24 mouse cellular contexts compared by ENCODE assay signal in genomic region chr10:68035707-68036367, GRCm38 (mm10). TPM values are rescaled to one million over a fixed set of nuclear protein-coding genes. Genes with fewer than 3 reads are reported as not detected.
DNase-seq lines count a peak whose midpoint lies in the region; ATAC-seq and TF ChIP-seq lines count a peak whose summit lies in the region.
"Had no signal": no experiment of that assay in that cellular context is flagged by ENCODE, and none has a peak within 500 bp of the region (broad histone marks: within the 10 kb centered on the region; RNA-seq: fewer than 3 reads in every experiment).

No protein-coding gene starts in this region.

- peak; percentile 22 for DNase-seq in embryonic facial prominence, embryonic 14.5 days (ENCODE audit: low spot score)
- no peak for DNase-seq in embryonic facial prominence, embryonic 10.5 days (ENCODE audit: low spot score)
- no peak for DNase-seq in limb, embryonic 14.5 days (ENCODE audit: low spot score)
- DNase-seq in limb, embryonic 10.5 days (ENCODE audit: low spot score): no peak
- DNase-seq in T-cell, adult 2 months (ENCODE audit: low spot score): peak; percentile 26
- DNase-seq in layer of hippocampus, adult 2 months (ENCODE audit: low spot score in 2 of 2): no peak
- DNase-seq: adrenal gland, postnatal 14 days; B cell, adult 2 months; cerebellum, adult 9-10 months; cerebellum, postnatal 25 days; forebrain, postnatal 0 days; gastrocnemius, postnatal 14 days; heart, adult 2 months; heart, postnatal 14 days; kidney, adult 11 months had no signal

- H3K27me3 ChIP-seq in embryonic facial prominence, embryonic 14.5 days (replicated peaks; ENCODE audit: control insufficient read depth, insufficient read depth, low read length): no peaks in the 10 kb centered on the region
- no peaks in the 10 kb centered on the region for H3K27me3 ChIP-seq in embryonic facial prominence, embryonic 10.5 days (replicated peaks; ENCODE audit: low read depth, poor library complexity, severe bottlenecking)
- no peaks in the 10 kb centered on the region for H3K27me3 ChIP-seq in limb, embryonic 14.5 days (ENCODE audit: control insufficient read depth, insufficient read depth, low read length)
- no peaks in the 10 kb centered on the region for H3K27me3 ChIP-seq in limb, embryonic 10.5 days (ENCODE audit: low read depth, poor library complexity, severe bottlenecking)
- H3K27me3 ChIP-seq in midbrain, embryonic 16.5 days (ENCODE audit: control insufficient read depth, insufficient read depth, low read depth, low read length): no peaks in the 10 kb centered on the region
- H3K27me3 ChIP-seq: embryonic facial prominence, embryonic 13.5 days; forebrain, embryonic 13.5 days; heart, embryonic 15.5 days had no signal

- peaks cover 9% of the 10 kb centered on the region; the same call in 1 of the 2 replicates for H3K36me3 ChIP-seq in embryonic facial prominence, embryonic 14.5 days (ENCODE audit: control insufficient read depth, insufficient read depth, low read length)
- peaks cover 40% of the 10 kb centered on the region for H3K36me3 ChIP-seq in embryonic facial prominence, embryonic 10.5 days (replicated peaks)
- peaks cover 5% of the 10 kb centered on the region; the same call in 1 of the 2 replicates for H3K36me3 ChIP-seq in limb, embryonic 14.5 days (ENCODE audit: control insufficient read depth, insufficient read depth, low read length)
- H3K36me3 ChIP-seq in limb, embryonic 10.5 days: peaks cover 30% of the 10 kb centered on the region
- no peaks in the 10 kb centered on the region for H3K36me3 ChIP-seq in midbrain, embryonic 16.5 days (ENCODE audit: control insufficient read depth, insufficient read depth, low read length)
- H3K36me3 ChIP-seq: G1E; heart, embryonic 15.5 days had no signal

- no peak overlapping the region for H3K4me2 ChIP-seq in embryonic facial prominence, embryonic 14.5 days (ENCODE audit: low read depth, low read length)
- H3K4me2 ChIP-seq in limb, embryonic 14.5 days (replicated peaks; ENCODE audit: low read depth, low read length, severe bottlenecking): no peak overlapping the region
- H3K4me2 ChIP-seq in midbrain, embryonic 16.5 days (ENCODE audit: low read length): no peak overlapping the region
- H3K4me2 ChIP-seq: embryonic facial prominence, embryonic 13.5 days; forebrain, embryonic 13.5 days; heart, embryonic 11.5 days; heart, embryonic 15.5 days; hindbrain, embryonic 14.5 days had no signal

- 83% methylated on average over 20 of the region's 20 CpGs for WGBS in embryonic facial prominence, embryonic 14.5 days
- 95% methylated on average over 20 of the region's 20 CpGs for WGBS in embryonic facial prominence, embryonic 10.5 days
- 88% methylated on average over 20 of the region's 20 CpGs for WGBS in limb, embryonic 14.5 days
- 94% methylated on average over 20 of the region's 20 CpGs for WGBS in limb, embryonic 10.5 days
- 93% methylated on average over 20 of the region's 20 CpGs for WGBS in midbrain, embryonic 16.5 days

- no peak for TF ChIP-seq CTCF in layer of hippocampus, adult 2 months (conservative IDR thresholded peaks at IDR 0.05)

- H3K27ac ChIP-seq in embryonic facial prominence, embryonic 14.5 days (replicated peaks; ENCODE audit: low read depth, low read length): no peak overlapping the region
- no peak overlapping the region for H3K27ac ChIP-seq in embryonic facial prominence, embryonic 10.5 days (replicated peaks)
- 0 out of 2 replicates have a peak overlapping the region, but pooled peaks have one; percentile 19 for H3K27ac ChIP-seq in limb, embryonic 14.5 days (replicated peaks; ENCODE audit: low read depth, low read length)
- no peak overlapping the region for H3K27ac ChIP-seq in limb, embryonic 10.5 days
- H3K27ac ChIP-seq in layer of hippocampus, adult 2 months: no peak overlapping the region
- no peak overlapping the region for H3K27ac ChIP-seq in midbrain, embryonic 16.5 days (ENCODE audit: low read length)
- H3K27ac ChIP-seq: embryonic facial prominence, embryonic 13.5 days; forebrain, embryonic 13.5 days; heart, adult 2 months; heart, embryonic 15.5 days; hindbrain, embryonic 10.5 days; hindbrain, embryonic 14.5 days had no signal

- no peaks in the 10 kb centered on the region for H3K4me1 ChIP-seq in embryonic facial prominence, embryonic 14.5 days (ENCODE audit: control insufficient read depth, insufficient read depth, low read length)
- H3K4me1 ChIP-seq in embryonic facial prominence, embryonic 10.5 days: no peaks in the 10 kb centered on the region
- H3K4me1 ChIP-seq in limb, embryonic 14.5 days (ENCODE audit: control insufficient read depth, insufficient read depth, low read length): no peaks in the 10 kb centered on the region
- 0 out of 2 replicates have a peak, but pooled peaks cover 4% of the 10 kb centered on the region for H3K4me1 ChIP-seq in limb, embryonic 10.5 days
- H3K4me1 ChIP-seq in midbrain, embryonic 16.5 days (ENCODE audit: control insufficient read depth, insufficient read depth, low read length): peaks cover 11% of the 10 kb centered on the region
- H3K4me1 ChIP-seq: heart, embryonic 15.5 days had no signal

- ATAC-seq in embryonic facial prominence, embryonic 14.5 days (ENCODE audit: low read depth): peak; percentile 61; the same call in 1 of the 2 replicates
- ATAC-seq in limb, embryonic 14.5 days (ENCODE audit: low FRiP score, low read depth): no peak
- peak; percentile 55 for ATAC-seq in inflammation-experienced regulatory T-cells, adult 6 months
- ATAC-seq in midbrain, embryonic 16.5 days: no peak
- ATAC-seq: forebrain, embryonic 13.5 days; forebrain, postnatal 0 days had no signal

- no peak overlapping the region for H3K4me3 ChIP-seq in embryonic facial prominence, embryonic 14.5 days (ENCODE audit: low read depth, low read length)
- no peak overlapping the region for H3K4me3 ChIP-seq in embryonic facial prominence, embryonic 10.5 days
- H3K4me3 ChIP-seq in limb, embryonic 14.5 days (replicated peaks; ENCODE audit: low read length): no peak overlapping the region
- H3K4me3 ChIP-seq in limb, embryonic 10.5 days: no peak overlapping the region
- no peak overlapping the region for H3K4me3 ChIP-seq in layer of hippocampus, adult 2 months
- no peak overlapping the region for H3K4me3 ChIP-seq in midbrain, embryonic 16.5 days (ENCODE audit: low read depth, low read length)
- H3K4me3 ChIP-seq: embryonic facial prominence, embryonic 13.5 days; forebrain, embryonic 13.5 days; heart, adult 2 months; heart, embryonic 15.5 days; hindbrain, embryonic 10.5 days had no signal

- H3K9me3 ChIP-seq in embryonic facial prominence, embryonic 14.5 days (ENCODE audit: control insufficient read depth, low read length): 0 out of 2 replicates have a peak, but pooled peaks cover 3% of the 10 kb centered on the region
- H3K9me3 ChIP-seq in embryonic facial prominence, embryonic 10.5 days: no peaks in the 10 kb centered on the region
- no peaks in the 10 kb centered on the region for H3K9me3 ChIP-seq in limb, embryonic 14.5 days (ENCODE audit: control insufficient read depth, low read length)
- H3K9me3 ChIP-seq in limb, embryonic 10.5 days (replicated peaks): no peaks in the 10 kb centered on the region
- no peaks in the 10 kb centered on the region for H3K9me3 ChIP-seq in midbrain, embryonic 16.5 days (replicated peaks; ENCODE audit: control insufficient read depth, low read length, poor library complexity, severe bottlenecking)
- H3K9me3 ChIP-seq: embryonic facial prominence, embryonic 13.5 days; forebrain, embryonic 13.5 days; heart, embryonic 15.5 days had no signal

- TF ChIP-seq POLR2A in limb, embryonic 14.5 days (IDR thresholded peaks at IDR 0.05; ENCODE audit: borderline replicate concordance, extremely low read depth, insufficient read depth, insufficient read length): no peak

- H3K9ac ChIP-seq in embryonic facial prominence, embryonic 14.5 days (ENCODE audit: low read depth, low read length): no peak overlapping the region
- no peak overlapping the region for H3K9ac ChIP-seq in limb, embryonic 14.5 days (ENCODE audit: low read depth, low read length, severe bottlenecking)
- no peak overlapping the region for H3K9ac ChIP-seq in midbrain, embryonic 16.5 days (ENCODE audit: low read depth, low read length)
- H3K9ac ChIP-seq: embryonic facial prominence, embryonic 13.5 days; forebrain, embryonic 13.5 days; forebrain, postnatal 0 days; heart, embryonic 15.5 days; hindbrain, embryonic 14.5 days had no signal

RNA-seq across cellular contexts. Expression of gene Rtkn2, which starts 56.5 kb away (rescaled TPM):
- polyA plus RNA-seq in embryonic facial prominence, embryonic 14.5 days (2014; fragmentation: Nextera tagmentation; extraction: Ambion mirVana): 5.4 and 6.5 TPM in 2 replicates
- polyA plus RNA-seq in embryonic facial prominence, embryonic 10.5 days (2016; fragmentation: Nextera tagmentation; extraction: Ambion mirVana): 11.7 and 12.8 TPM in 2 replicates
- 2.7 and 2.9 TPM in 2 replicates for polyA plus RNA-seq in limb, embryonic 14.5 days (2012; rRNA removed)
- 5.7 and 7.8 TPM in 2 replicates for polyA plus RNA-seq in limb, embryonic 14.5 days (2014; fragmentation: Nextera tagmentation; extraction: Ambion mirVana)
- 9.3 and 11.8 TPM in 2 replicates for polyA plus RNA-seq in limb, embryonic 10.5 days (2016; fragmentation: Nextera tagmentation; extraction: Ambion mirVana)
- under 1 TPM; 0.21 to 0.87 (median 0.41) TPM for polyA plus RNA-seq in inflammation-experienced regulatory T-cells, adult 6 months (2017; shearing (Covaris generic))
- 1 to 10 TPM; 4.7 to 5.0 TPM for total RNA-seq in layer of hippocampus, adult 2 months (2021)
- 3.0 and 3.3 TPM in 2 replicates for polyA plus RNA-seq in midbrain, embryonic 16.5 days (2015; fragmentation: Nextera tagmentation; extraction: Ambion mirVana)
- polyA plus RNA-seq: G1E had no signal

Comparison
In these comparisons a context has a peak if more than half of its experiments do, and no peak if none do; other contexts are left out.
1. DNase-seq: peak in embryonic facial prominence, embryonic 14.5 days (single experiment) and T-cell, adult 2 months (single experiment); none in embryonic facial prominence, embryonic 10.5 days (single experiment), limb, embryonic 14.5 days (single experiment), limb, embryonic 10.5 days (single experiment) and layer of hippocampus, adult 2 months (0 of 2).
2. ATAC-seq: peak in embryonic facial prominence, embryonic 14.5 days (single experiment) and inflammation-experienced regulatory T-cells, adult 6 months (single experiment); none in limb, embryonic 14.5 days (single experiment) and midbrain, embryonic 16.5 days (single experiment).